Mouse (Mus musculus) limb, embryonic 11.5 days (tissue): ENCODE measurements at regions not wholly inside any gene's neighbourhood (a gene's known extent, or its start where the extent isn't known, plus 50 kb on each side); places are given as distances from the start of the nearest gene placed in this dataset.
"Not testable (repeated sequence)": the region's sequence is repeated elsewhere in the genome, so short reads cannot be mapped to it uniquely, and the experiment has no call there.

ENCODE experiments used
- ATAC-seq: fragments of 200-750 bp; cut with Nextera tagmentation; 2 replicates; pipeline ENCODE4 v1.8.0; 2017; ENCODE audit warnings: low read depth; ENCODE audit not compliant: insufficient number of reproducible peaks, low FRiP score, low TSS enrichment
- DNase-seq: peaks from one replicate; pipeline ENCODE4 v3.0.0-alpha.2; 2015; ENCODE audit warnings: low spot score
- H3K27ac ChIP-seq: fragments of 300-500 bp; sonication (generic); replicated peaks from 2 replicates; pipeline ENCODE4 v1.5.1; 2014; ENCODE audit warnings: low read depth, mild to moderate bottlenecking, low read length
- H3K27me3 ChIP-seq: fragments of 300-500 bp; sonication (generic); 2 replicates; pipeline ENCODE4 v1.6.1; 2014; ENCODE audit warnings: mild to moderate bottlenecking, low read length, mixed read lengths; ENCODE audit not compliant: control insufficient read depth, insufficient read depth
- H3K36me3 ChIP-seq: fragments of 300-500 bp; sonication (generic); 2 replicates; pipeline ENCODE4 v1.6.1; 2014; ENCODE audit warnings: mild to moderate bottlenecking, low read length, moderate library complexity, mixed read lengths; ENCODE audit not compliant: control insufficient read depth, insufficient read depth
- H3K4me1 ChIP-seq: fragments of 300-500 bp; sonication (generic); 2 replicates; pipeline ENCODE4 v1.6.1; 2014; ENCODE audit warnings: low read length, mixed read lengths; ENCODE audit not compliant: control insufficient read depth, insufficient read depth
- H3K4me2 ChIP-seq: fragments of 300-500 bp; sonication (generic); 2 replicates; pipeline ENCODE4 v1.6.1; 2014; ENCODE audit warnings: low read depth, mild to moderate bottlenecking, moderate library complexity; ENCODE audit not compliant: severe bottlenecking
- H3K4me3 ChIP-seq: fragments of 300-500 bp; sonication (generic); 2 replicates; pipeline ENCODE4 v1.5.1; 2014; ENCODE audit warnings: low read depth, low read length
- H3K9ac ChIP-seq: fragments of 300-500 bp; sonication (generic); 2 replicates; pipeline ENCODE4 v1.6.1; 2014; ENCODE audit warnings: mild to moderate bottlenecking, low read length
- H3K9me3 ChIP-seq: fragments of 300-500 bp; sonication (generic); 2 replicates; pipeline ENCODE4 v1.6.1; 2016; ENCODE audit warnings: low read length; ENCODE audit not compliant: control insufficient read depth
- whole genome bisulfite sequencing: fragments of 180-500 bp; shearing (Covaris S2); extraction: QIAGEN DNeasy Blood & Tissue Kit; methylation state at CpG from one replicate; pipeline ENCODE4 v1.1.7; 2014; 5-methylcytosine and 5-hydroxymethylcytosine counted together

DNA sequence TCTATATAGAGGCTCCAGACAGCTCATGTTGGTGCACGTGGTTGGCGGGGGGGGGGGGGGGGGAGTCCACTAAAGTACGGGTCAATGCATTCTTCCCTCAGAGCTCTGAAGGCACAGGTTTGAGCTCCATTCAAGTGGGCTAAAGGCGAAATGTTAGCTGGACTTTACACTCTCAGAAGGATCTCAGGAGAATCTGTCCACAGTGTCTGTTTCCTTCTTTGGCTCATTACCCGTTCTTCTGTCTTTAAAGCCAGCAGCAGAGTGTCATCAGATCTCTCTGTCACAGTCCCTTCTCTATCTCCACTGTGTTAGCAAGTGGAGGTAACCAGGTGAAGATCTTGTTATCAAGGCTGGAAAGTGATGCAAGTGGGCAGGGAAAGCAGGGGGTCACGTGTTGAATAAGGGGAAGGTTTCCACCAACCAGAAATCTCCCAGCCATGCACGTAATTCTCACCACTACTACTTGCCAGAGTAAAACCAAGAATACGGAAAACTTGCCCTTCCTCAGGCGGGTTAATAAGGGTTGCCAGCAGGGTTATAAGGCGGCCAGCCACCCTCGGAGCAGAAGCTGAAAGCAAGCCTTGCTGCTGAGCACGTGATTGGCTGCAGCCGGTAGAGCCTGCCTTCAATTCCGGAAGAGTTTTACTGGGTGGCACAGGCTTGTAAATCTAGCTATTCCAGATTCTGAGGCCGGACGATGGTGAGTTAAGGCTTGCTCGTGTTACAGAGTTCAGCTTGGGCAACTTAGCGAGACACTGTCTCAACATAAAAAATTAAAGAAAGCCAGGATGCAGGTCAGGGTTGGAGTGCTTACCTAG lies 70.2 kb upstream of the Acpp start:
- Histone ChIP-seq H3K4me2 (peak overlapping the region; percentile 60), H3K4me1 (no peaks in the 10 kb centered on the region; the same call in 1 of the 2 replicates), H3K9me3 (no peaks in the 10 kb centered on the region), H3K36me3 (no peaks in the 10 kb centered on the region), H3K27me3 (no peaks in the 10 kb centered on the region), H3K4me3 (peak overlapping the region; percentile 18), H3K9ac (no peak overlapping the region), H3K27ac (no peak overlapping the region)
- DNase-seq (peak; percentile 73), ATAC-seq (peak; percentile 54)
- WGBS: 23% methylated on average over 18 of the region's 18 CpGs

DNA sequence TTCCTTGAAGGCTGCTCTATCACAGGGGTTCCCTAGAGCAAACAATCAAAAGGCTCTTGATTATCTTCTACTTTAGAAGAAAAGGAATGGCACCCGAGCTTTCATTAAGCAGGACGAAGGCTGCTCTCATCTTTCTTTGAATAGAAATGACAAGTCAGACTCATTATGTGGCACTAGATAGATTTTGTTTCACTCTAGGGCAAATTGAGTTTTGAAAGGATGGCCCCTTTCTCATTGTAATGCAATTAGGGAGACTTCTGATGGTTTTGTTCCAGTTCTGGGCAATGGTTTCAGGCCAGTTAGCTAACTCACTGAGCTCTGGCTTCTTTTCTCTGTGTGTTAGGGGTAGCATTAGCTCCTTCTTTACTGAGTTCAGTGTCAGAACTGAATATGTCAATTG lies 69.5 kb upstream of the Acpp start:
- ATAC-seq (no peak), DNase-seq (no peak)
- Histone ChIP-seq H3K4me3 (no peak overlapping the region), H3K4me1 (no peaks in the 10 kb centered on the region; the same call in 1 of the 2 replicates), H3K9me3 (no peaks in the 10 kb centered on the region), H3K9ac (no peak overlapping the region), H3K36me3 (no peaks in the 10 kb centered on the region), H3K4me2 (no peak overlapping the region), H3K27me3 (no peaks in the 10 kb centered on the region), H3K27ac (no peak overlapping the region)
- WGBS: 90% methylated on average over 2 of the region's 2 CpGs

DNA sequence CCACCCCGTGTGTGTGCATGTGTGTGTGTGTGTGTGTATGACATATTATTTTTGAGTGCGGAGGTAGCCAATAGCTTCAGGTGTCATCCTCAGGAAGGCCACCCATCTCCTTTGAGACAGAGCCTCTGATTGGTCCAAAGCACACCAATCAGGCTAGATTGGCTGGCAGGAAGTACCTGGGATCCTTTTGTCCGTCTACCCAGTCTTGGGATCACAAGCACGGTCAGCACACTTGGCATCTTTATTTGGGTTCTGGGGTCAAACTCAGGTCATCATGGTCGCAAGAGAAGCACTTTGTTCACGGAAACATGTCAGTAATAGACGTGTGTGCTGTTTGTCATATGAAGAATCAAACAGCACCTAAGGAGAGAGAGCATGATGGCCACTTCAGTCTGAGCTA lies 68.9 kb upstream of the Acpp start:
- Histone ChIP-seq H3K27ac (no peak overlapping the region), H3K27me3 (no peaks in the 10 kb centered on the region), H3K9me3 (no peaks in the 10 kb centered on the region), H3K4me2 (no peak overlapping the region), H3K4me1 (no peaks in the 10 kb centered on the region; the same call in 1 of the 2 replicates), H3K4me3 (no peak overlapping the region), H3K36me3 (no peaks in the 10 kb centered on the region), H3K9ac (no peak overlapping the region)
- DNase-seq (no peak), ATAC-seq (no peak)
- 81% methylated on average over 7 of the region's 7 CpGs for WGBS

DNA sequence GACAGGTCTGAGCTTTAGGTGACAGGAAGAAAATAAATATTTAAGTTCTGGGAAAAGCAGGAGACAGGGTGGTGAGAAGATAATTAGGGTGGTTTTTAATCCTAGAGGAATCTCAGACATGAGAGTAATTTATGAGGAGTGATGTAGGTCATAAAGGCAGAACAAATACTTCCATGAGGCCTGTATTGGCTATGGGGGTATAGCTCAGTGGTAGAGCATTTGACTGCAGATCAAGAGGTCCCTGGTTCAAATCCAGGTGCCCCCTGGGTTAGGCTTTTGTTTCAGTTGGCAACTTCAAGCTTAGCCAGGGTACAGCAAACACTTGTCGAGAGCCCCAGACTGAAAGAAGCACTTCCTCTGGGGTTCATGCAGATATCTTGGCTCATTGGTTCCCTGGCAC lies 66.3 kb upstream of the Acpp start:
- no peak overlapping the region for H3K27ac ChIP-seq
- H3K4me2 ChIP-seq: no peak overlapping the region
- H3K27me3 ChIP-seq: no peaks in the 10 kb centered on the region
- no peak overlapping the region for H3K9ac ChIP-seq
- H3K36me3 ChIP-seq: no peaks in the 10 kb centered on the region
- H3K4me1 ChIP-seq: no peaks in the 10 kb centered on the region; the same call in 1 of the 2 replicates
- no peaks in the 10 kb centered on the region for H3K9me3 ChIP-seq
- ATAC-seq: no peak
- DNase-seq: no peak
- no peak overlapping the region for H3K4me3 ChIP-seq
- WGBS: 57% methylated on average over 1 of the region's 1 CpGs

DNA sequence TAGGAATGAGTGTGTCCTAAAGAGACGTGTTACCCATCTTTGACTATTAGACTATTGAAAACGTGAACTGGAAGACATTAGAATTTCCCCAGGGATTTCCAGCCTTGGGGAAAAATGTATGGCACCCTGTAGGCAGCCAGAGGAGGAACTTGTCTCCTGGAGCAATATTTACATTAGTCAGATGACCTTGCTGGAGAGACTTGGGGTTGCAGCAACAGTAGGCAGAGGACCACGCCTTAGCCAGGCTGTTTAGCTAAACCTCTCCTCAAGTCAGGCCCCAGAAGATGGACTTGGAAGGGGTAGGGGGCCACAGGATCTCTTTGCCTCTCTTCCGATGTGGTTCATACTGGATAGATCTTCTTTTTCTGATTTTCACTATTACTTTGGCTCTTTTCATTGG lies 64.1 kb upstream of the Acpp start:
- no peak for DNase-seq

DNA sequence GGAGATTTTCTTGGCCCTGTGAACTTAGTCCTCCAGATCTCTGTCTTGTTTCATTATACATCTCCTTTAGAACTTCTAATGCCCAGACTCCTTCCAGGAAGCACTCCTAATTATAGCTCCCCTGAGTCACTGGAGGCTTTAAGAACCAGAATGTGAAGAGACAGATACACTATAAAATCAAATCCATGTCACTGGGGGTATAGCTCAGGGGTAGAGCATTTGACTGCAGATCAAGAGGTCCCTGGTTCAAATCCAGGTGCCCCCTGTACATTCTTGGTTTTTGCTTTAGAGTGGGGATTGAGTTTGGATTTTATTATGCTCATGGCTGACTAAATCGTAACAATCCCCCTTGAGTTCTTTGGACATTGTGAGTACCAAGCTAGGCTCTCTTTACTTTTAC lies 62.4 kb upstream of the Acpp start:
- DNase-seq (no peak), ATAC-seq (no peak)
- 85% methylated on average over 1 of the region's 1 CpGs for WGBS
- H3K4me1 ChIP-seq: no peaks in the 10 kb centered on the region
- H3K27me3 ChIP-seq: no peaks in the 10 kb centered on the region
- no peak overlapping the region for H3K27ac ChIP-seq
- H3K36me3 ChIP-seq: no peaks in the 10 kb centered on the region
- no peak overlapping the region for H3K4me3 ChIP-seq
- no peak overlapping the region for H3K9ac ChIP-seq
- no peaks in the 10 kb centered on the region for H3K9me3 ChIP-seq
- H3K4me2 ChIP-seq: no peak overlapping the region

More for the DNA sequence above, 64.1 kb upstream of the Acpp start:
- Histone ChIP-seq H3K4me3 (no peak overlapping the region), H3K4me1 (no peaks in the 10 kb centered on the region), H3K36me3 (no peaks in the 10 kb centered on the region), H3K27ac (no peak overlapping the region), H3K9me3 (no peaks in the 10 kb centered on the region), H3K9ac (no peak overlapping the region), H3K27me3 (no peaks in the 10 kb centered on the region), H3K4me2 (no peak overlapping the region)
- 75% methylated on average over 4 of the region's 4 CpGs for WGBS
- ATAC-seq: no peak

DNA sequence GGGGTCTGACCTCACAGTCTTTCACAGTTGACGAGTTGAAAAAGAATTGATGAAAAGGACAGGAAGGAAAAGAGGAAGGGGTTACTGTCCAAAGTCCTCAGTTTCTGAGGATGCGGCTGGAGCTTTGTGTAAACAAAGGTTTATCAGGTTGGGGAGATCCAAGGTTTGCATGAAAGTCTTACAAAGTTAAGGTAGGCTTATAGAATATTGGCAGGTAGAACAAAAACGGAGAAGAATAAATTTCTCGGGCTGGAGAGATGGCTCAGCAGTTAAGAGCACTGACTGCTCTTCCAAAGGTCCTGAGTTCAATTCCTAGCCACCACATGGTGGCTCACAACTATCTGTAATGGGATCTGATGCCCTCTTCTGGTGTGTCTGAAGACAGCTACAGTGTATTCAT lies 60.9 kb upstream of the Acpp start:
- not testable (repeated sequence) for ATAC-seq, H3K27me3 ChIP-seq, DNase-seq, H3K36me3 ChIP-seq, H3K4me2 ChIP-seq, H3K4me1 ChIP-seq, H3K27ac ChIP-seq, H3K9me3 ChIP-seq, H3K9ac ChIP-seq, H3K4me3 ChIP-seq
- WGBS: 86% methylated on average over 4 of the region's 4 CpGs

DNA sequence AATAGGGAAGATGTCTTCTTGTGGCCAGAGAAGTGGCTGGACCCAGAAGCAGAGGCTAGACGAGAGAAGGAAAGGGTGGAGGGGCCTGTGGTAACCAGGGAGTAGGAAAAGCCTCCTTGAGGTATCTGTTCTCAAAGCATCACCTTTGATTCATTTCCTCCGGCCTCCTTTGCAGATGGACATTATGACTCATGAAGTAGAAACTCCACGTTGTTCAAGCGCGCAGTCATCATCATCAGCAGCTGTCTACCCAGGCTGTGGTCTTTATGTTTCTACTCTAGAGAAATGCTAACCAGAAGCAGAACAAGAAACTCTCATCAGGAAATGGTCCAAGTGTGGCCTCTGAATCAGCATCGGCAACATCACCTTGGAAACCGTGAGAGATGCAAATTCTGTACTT lies 50.3 kb upstream of the Acpp start:
- H3K9me3 ChIP-seq: no peaks in the 10 kb centered on the region
- ATAC-seq (no peak), DNase-seq (no peak)
- no peak overlapping the region for H3K27ac ChIP-seq
- H3K27me3 ChIP-seq: no peaks in the 10 kb centered on the region
- H3K4me2 ChIP-seq: no peak overlapping the region
- no peaks in the 10 kb centered on the region for H3K36me3 ChIP-seq
- H3K4me3 ChIP-seq: no peak overlapping the region
- H3K4me1 ChIP-seq: no peaks in the 10 kb centered on the region
- H3K9ac ChIP-seq: no peak overlapping the region
- 86% methylated on average over 7 of the region's 7 CpGs for WGBS
